Mouse (Mus musculus): ENCODE measurements around the gene 3110021N24Rik.

- no peak for TF ChIP-seq CTCF (IDR thresholded peaks at IDR 0.05; ENCODE audit: extremely low read depth, insufficient read depth, low read length)
- TF ChIP-seq POLR2A (IDR thresholded peaks at IDR 0.05; ENCODE audit: extremely low read depth, insufficient read depth, low read length), result no peak
Observed at GRCm38 (mm10) chr4:108811550-108811949, 92.1 kb downstream of the 3110021N24Rik start.

Measured in cortical plate, adult 2 months (tissue).